Mouse (Mus musculus) spleen, adult 2 months (tissue): ENCODE results near the gene Ggps1.

ENCODE experiments used
- CTCF ChIP-seq: fragments of 200-500 bp; IDR thresholded peaks from 2 replicates; pipeline ENCODE4 v1.5.1; 2011; ENCODE audit warnings: mild to moderate bottlenecking, inconsistent platforms; ENCODE audit not compliant: insufficient read depth, insufficient read length, insufficient replicate concordance; ENCODE audit errors: extremely low read depth
- POLR2A ChIP-seq: fragments of 200-500 bp; IDR thresholded peaks from 2 replicates; pipeline ENCODE4 v1.6.1; 2011; ENCODE audit warnings: low read depth, low read length, inconsistent platforms

GRCm38 (mm10) chr13:14006056-14006455, 57.2 kb downstream of the Ggps1 start:
- TF ChIP-seq CTCF, result no peak
- no peak for TF ChIP-seq POLR2A
